ENCODE assay signal across 12 mouse cellular contexts in the genomic region with DNA sequence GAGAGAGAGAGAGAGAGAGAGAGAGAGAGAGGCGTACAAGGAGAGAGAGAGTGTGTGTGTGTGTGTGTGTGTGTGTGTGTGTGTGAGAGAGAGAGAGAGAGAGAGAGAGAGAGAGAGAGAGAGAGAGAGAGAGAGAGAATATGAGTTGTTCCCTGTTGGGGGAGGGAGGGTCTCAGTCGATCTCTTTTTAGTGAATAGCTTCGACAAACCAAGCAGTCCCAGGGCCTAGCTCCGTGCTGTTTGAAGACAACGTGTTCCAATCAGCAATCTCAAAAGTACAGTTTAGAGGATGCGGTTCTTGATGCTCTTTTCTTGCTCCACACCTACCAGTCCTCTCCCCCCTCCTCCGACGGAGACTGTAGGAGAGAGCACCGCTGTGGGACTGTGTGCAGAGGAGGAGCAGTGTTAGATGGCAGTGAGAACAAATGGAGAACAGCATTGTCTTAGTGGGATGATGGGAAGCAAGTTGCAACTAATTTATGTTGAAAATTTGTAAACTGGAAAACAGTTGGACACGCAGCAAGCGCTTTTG. TPM values are rescaled to one million over a fixed set of nuclear protein-coding genes. Genes with fewer than 3 reads are reported as not detected.
DNase-seq lines count a peak whose midpoint lies in the region; ATAC-seq and TF ChIP-seq lines count a peak whose summit lies in the region.
"Had no signal": no experiment of that assay in that cellular context is flagged by ENCODE, and none has a peak within 500 bp of the region (broad histone marks: within the 10 kb centered on the region; RNA-seq: fewer than 3 reads in every experiment).

No protein-coding gene starts in this region.

- TF ChIP-seq POLR2A in lung, adult 2 months (IDR thresholded peaks at IDR 0.05; ENCODE audit: borderline replicate concordance, extremely low read depth, low read depth, low read length), result no peak

- peak overlapping the region; percentile 85 for H3K4me2 ChIP-seq in lung, embryonic 15.5 days
- peak overlapping the region; percentile 64 for H3K4me2 ChIP-seq in heart, postnatal 0 days (ENCODE audit: low read depth, low read length)

- H3K36me3 ChIP-seq in lung, embryonic 15.5 days, result no peaks in the 10 kb centered on the region
- H3K36me3 ChIP-seq in heart, postnatal 0 days (replicated peaks; ENCODE audit: control insufficient read depth, insufficient read depth, low read length), result no peaks in the 10 kb centered on the region
- no peaks in the 10 kb centered on the region for H3K36me3 ChIP-seq in midbrain, embryonic 10.5 days

- peaks cover 83% of the 10 kb centered on the region for H3K27me3 ChIP-seq in lung, embryonic 15.5 days
- H3K27me3 ChIP-seq in heart, postnatal 0 days (ENCODE audit: control insufficient read depth, insufficient read depth, low read length), result peaks cover 68% of the 10 kb centered on the region
- peaks cover 78% of the 10 kb centered on the region for H3K27me3 ChIP-seq in midbrain, embryonic 10.5 days (ENCODE audit: low read depth, poor library complexity, severe bottlenecking)

- WGBS in lung, embryonic 15.5 days, result 7% methylated on average over 10 of the region's 11 CpGs
- 16% methylated on average over 10 of the region's 11 CpGs for WGBS in lung, adult 2 months
- 30% methylated on average over 10 of the region's 11 CpGs for WGBS in heart, postnatal 0 days
- WGBS in midbrain, embryonic 10.5 days, result 3% methylated on average over 10 of the region's 11 CpGs

- no peak for TF ChIP-seq CTCF in lung, adult 2 months (IDR thresholded peaks at IDR 0.05; ENCODE audit: insufficient read depth, low read length)
- no peak for TF ChIP-seq CTCF in heart, postnatal 0 days (IDR thresholded peaks at IDR 0.05; ENCODE audit: low read depth)

- no peak for ATAC-seq in lung, embryonic 15.5 days (ENCODE audit: borderline replicate concordance, extremely low read depth, low FRiP score, low TSS enrichment)
- ATAC-seq in heart, postnatal 0 days (ENCODE audit: insufficient read depth, low read depth), result no peak
- no peak for ATAC-seq in monocyte, adult 5-6 weeks (replicated peaks; ENCODE audit: insufficient number of reproducible peaks, low FRiP score, low TSS enrichment, poor library complexity, severe bottlenecking)

- TF ChIP-seq EP300 in heart, postnatal 0 days (IDR thresholded peaks at IDR 0.05; ENCODE audit: low read depth), result no peak

- H3K9me3 ChIP-seq in lung, embryonic 15.5 days, result no peaks in the 10 kb centered on the region
- no peaks in the 10 kb centered on the region for H3K9me3 ChIP-seq in heart, postnatal 0 days (replicated peaks; ENCODE audit: control insufficient read depth, low read length)
- no peaks in the 10 kb centered on the region for H3K9me3 ChIP-seq in midbrain, embryonic 10.5 days (replicated peaks)

- 0 out of 2 replicates have a peak overlapping the region, but pooled peaks have one; percentile 42 for H3K4me3 ChIP-seq in lung, embryonic 15.5 days
- no peak overlapping the region for H3K4me3 ChIP-seq in lung, adult 2 months (replicated peaks; ENCODE audit: extremely low read depth, low read depth, low read length)
- H3K4me3 ChIP-seq in heart, postnatal 0 days (ENCODE audit: low read depth, low read length), result peak overlapping the region; percentile 60; the same call in 1 of the 2 replicates
- H3K4me3 ChIP-seq in midbrain, embryonic 10.5 days, result peak overlapping the region; percentile 54

- DNase-seq in lung, adult 2 months, result no peak
- DNase-seq in heart, postnatal 0 days (ENCODE audit: low spot score), result no peak
- peak; percentile 16 for DNase-seq in midbrain, embryonic 10.5 days (ENCODE audit: low spot score)
- DNase-seq in ovary, postnatal 36 days (ENCODE audit: low spot score), result no peak
- no peak for DNase-seq in adrenal gland, postnatal 14 days
- no peak for DNase-seq in cerebellum, adult 18-20 months

- H3K4me1 ChIP-seq in lung, embryonic 15.5 days, result peaks cover 20% of the 10 kb centered on the region
- H3K4me1 ChIP-seq in lung, adult 2 months (ENCODE audit: control insufficient read depth, insufficient read depth, low read length), result no peaks in the 10 kb centered on the region
- H3K4me1 ChIP-seq in heart, postnatal 0 days (ENCODE audit: control insufficient read depth, insufficient read depth), result no peaks in the 10 kb centered on the region
- H3K4me1 ChIP-seq in midbrain, embryonic 10.5 days, result peaks cover 43% of the 10 kb centered on the region

- no peak overlapping the region for H3K27ac ChIP-seq in lung, embryonic 15.5 days
- no peak overlapping the region for H3K27ac ChIP-seq in heart, postnatal 0 days (ENCODE audit: low read depth)
- no peak overlapping the region for H3K27ac ChIP-seq in midbrain, embryonic 10.5 days (replicated peaks)
- H3K27ac ChIP-seq: layer of hippocampus, adult 2 months; macrophage had no signal

- no peak overlapping the region for H3K9ac ChIP-seq in lung, embryonic 15.5 days
- H3K9ac ChIP-seq in heart, postnatal 0 days (replicated peaks; ENCODE audit: low read depth, low read length), result no peak overlapping the region

RNA-seq across cellular contexts. Expression of gene Dlx5, which starts 0.4 kb away (rescaled TPM):
- 0.20 and 0.27 TPM in 2 replicates for polyA plus RNA-seq in lung, embryonic 15.5 days (2015; fragmentation: Nextera tagmentation; extraction: Ambion mirVana)
- polyA plus RNA-seq in lung, adult 2 months (2012; rRNA removed), result not detected in 2 replicates
- 0.58 TPM in 1 of 2 replicates, not detected in the other for total RNA-seq in heart, postnatal 0 days (2014; rRNA removed; ENCODE audit: low replicate concordance)
- polyA plus RNA-seq in heart, postnatal 0 days (2015; fragmentation: Nextera tagmentation; extraction: Ambion mirVana), result 0.68 and 0.97 TPM in 2 replicates
- 4.5 and 8.9 TPM in 2 replicates for polyA plus RNA-seq in midbrain, embryonic 10.5 days (2016; fragmentation: Nextera tagmentation; extraction: Ambion mirVana)
- total RNA-seq in adrenal gland, postnatal 14 days (2021), result 0.26 and 0.96 TPM in 2 replicates
- total RNA-seq in monocyte, adult 5-6 weeks (2017), result not detected in 3 replicates
- total RNA-seq: ES-E14 had no signal
- polyA plus RNA-seq: macrophage; small intestine, adult 2 months had no signal

RNA-seq across cellular contexts. Expression of gene Dlx6, which starts 19.2 kb away (rescaled TPM):
- polyA plus RNA-seq in lung, embryonic 15.5 days (2015; fragmentation: Nextera tagmentation; extraction: Ambion mirVana), result not detected in 2 replicates
- not detected in 2 replicates for polyA plus RNA-seq in lung, adult 2 months (2012; rRNA removed)
- not detected in 2 replicates for total RNA-seq in heart, postnatal 0 days (2014; rRNA removed; ENCODE audit: low replicate concordance)
- polyA plus RNA-seq in heart, postnatal 0 days (2015; fragmentation: Nextera tagmentation; extraction: Ambion mirVana), result not detected in 2 replicates
- polyA plus RNA-seq in midbrain, embryonic 10.5 days (2016; fragmentation: Nextera tagmentation; extraction: Ambion mirVana), result 0.48 and 0.79 TPM in 2 replicates
- not detected in 2 replicates for total RNA-seq in adrenal gland, postnatal 14 days (2021)
- total RNA-seq in monocyte, adult 5-6 weeks (2017), result not detected in 3 replicates
- total RNA-seq: ES-E14 had no signal
- polyA plus RNA-seq: macrophage; small intestine, adult 2 months had no signal
